Mouse (Mus musculus): ENCODE measurements around the gene Gpnmb. TPM values are rescaled to one million over a fixed set of nuclear protein-coding genes. Genes with fewer than 3 reads are reported as not detected.

Gpnmb gene
- total RNA-seq (2021) = 1 to 10 TPM; 1.2 to 1.3 TPM
- long read RNA-seq, experiment 1, partial matches to known transcripts = 0 of 1 reads
- long read RNA-seq, experiment 1, other reads (novel, unspliced or antisense) = 0 of 1 reads
- long read RNA-seq, experiment 2, partial matches to known transcripts = 1 of 3 reads
- long read RNA-seq, experiment 2, other reads (novel, unspliced or antisense) = 0 of 3 reads

DNA sequence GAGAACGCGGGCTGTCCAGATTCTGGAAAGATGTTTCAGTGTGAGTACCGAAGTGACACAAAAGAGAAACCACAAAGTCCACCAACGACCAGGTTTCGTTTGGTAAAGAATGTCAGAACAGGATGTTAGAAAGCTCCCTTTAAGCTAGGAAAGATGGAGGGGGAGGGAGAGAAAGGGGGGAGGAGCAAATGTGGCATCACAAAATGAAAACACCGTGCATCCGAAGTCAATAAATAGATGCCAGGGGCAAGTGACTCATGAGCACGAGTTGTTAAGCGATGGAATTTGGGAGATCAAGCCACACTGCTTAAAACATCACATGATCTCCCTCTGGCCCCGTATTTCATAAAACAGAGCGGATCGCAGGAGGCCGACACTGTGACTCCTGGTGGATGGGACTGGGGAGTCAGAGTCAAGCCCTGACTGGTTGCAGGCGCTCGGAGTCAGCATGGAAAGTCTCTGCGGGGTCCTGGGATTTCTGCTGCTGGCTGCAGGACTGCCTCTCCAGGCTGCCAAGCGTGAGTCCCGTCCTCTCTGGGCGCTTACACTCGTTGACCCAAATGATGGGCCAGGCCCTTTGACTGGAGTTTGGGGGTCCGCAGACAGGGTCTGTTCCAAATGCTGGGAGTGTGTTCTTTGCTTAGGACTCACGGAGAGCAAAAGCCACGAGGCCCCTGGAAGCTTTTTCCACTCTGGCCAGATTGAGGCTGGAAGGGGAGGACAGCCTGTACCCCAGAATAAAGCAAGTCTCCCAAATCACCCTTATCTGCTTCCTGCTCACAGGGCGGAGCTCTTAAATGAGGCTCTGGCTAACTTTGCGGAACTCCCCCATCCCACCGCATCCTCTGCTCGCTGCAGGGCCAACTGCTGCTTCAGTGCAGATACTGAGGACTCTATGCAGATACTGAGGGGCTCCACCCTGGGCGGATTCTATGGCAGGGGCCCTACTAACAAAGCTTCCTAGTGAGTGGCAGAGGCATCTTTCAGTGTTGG lies at the start of gene Gpnmb:
TSS of gene Gpnmb (plus strand) at position 272 of the 993 bp plus-strand sequence.
- no peak for DNase-seq (ENCODE audit: low spot score in 2 of 2)

- DNase-seq (ENCODE audit: low spot score in 2 of 2) = no peak
These were observed 46.4 kb upstream of the Gpnmb start for GRCm38 (mm10) chr6:48989971-48990370.

DNA sequence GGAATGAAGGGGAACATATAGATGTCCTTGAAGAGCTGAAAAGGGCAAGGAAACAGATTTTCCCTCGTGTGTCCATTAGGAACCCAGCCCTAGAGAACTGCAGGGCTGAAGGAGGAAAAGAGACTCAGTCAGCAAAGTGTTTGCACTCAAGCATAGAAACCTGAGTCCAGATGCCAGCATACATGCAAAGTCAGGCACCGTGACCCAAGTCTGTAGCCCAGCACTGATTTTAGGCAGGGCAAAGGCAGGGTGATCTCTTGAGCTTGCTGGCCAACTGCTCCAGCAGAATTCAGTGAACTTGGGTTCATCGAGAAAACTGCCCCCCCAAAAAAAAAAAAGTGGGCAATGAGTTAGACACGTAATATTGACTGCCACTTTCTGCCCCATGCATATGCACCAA lies 44.4 kb upstream of the Gpnmb start:
- no peak for DNase-seq (ENCODE audit: low spot score in 2 of 2)

- no peak for DNase-seq (ENCODE audit: low spot score in 2 of 2)
These were observed 38.2 kb upstream of the Gpnmb start for GRCm38 (mm10) chr6:48998186-48998585.

GRCm38 (mm10) chr6:48998796-48999195 lies 37.5 kb upstream of the Gpnmb start:
- no peak for DNase-seq (ENCODE audit: low spot score in 2 of 2)

GRCm38 (mm10) chr6:49003381-49003780 lies 33.0 kb upstream of the Gpnmb start:
- no peak for DNase-seq (ENCODE audit: low spot score in 2 of 2)

- peak; percentile 29 to 62 for DNase-seq (ENCODE audit: low spot score in 2 of 2)
These were observed 28.4 kb upstream of the Gpnmb start for GRCm38 (mm10) chr6:49007981-49008380.

- no peak for DNase-seq (ENCODE audit: low spot score in 2 of 2)
These were observed 27.8 kb upstream of the Gpnmb start for GRCm38 (mm10) chr6:49008420-49009160.

- DNase-seq (ENCODE audit: low spot score in 2 of 2) = no peak
These were observed 27.2 kb upstream of the Gpnmb start for GRCm38 (mm10) chr6:49009161-49009555.

- DNase-seq (ENCODE audit: low spot score in 2 of 2) = no peak
These were observed 26.7 kb upstream of the Gpnmb start for GRCm38 (mm10) chr6:49009665-49010064.

DNA sequence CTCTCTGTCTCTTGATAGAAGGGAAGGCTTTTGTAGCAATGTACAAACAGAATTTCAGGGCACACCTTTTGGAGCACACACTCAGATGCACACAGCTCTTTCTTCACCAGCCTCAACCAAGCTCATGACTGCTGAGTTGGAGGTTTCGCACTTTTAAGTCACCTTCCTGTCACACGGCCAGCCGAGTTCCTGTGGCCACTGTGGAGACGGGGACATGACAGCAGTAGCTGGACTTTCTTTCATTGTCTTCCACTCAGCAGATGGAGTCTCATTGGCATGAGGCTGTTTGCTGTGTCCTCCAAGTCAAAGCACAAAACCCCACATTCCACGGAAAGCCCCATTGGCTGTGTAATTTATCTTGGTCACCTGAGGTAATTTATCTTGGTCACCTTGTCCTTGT lies 25.2 kb upstream of the Gpnmb start:
- DNase-seq (ENCODE audit: low spot score in 2 of 2) = no peak

DNA sequence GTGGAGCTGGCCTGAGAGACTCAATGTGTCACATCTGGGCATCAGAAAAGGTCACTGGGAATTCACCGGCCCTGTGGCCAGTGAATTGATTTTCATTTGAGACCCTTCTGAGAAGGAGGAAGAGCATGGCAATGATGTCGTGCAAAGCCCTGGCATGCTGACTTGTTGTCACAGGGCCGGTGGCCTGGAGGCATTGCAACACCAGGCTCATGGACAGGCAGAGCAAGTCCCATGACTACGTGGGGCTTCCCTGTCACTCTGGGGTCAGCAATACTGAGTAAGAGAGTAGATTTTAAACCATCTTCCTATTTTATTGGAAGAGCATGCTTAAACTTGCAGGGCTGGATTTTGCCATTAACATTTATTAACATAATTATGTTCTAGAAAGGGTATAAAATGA lies 23.3 kb upstream of the Gpnmb start:
- no peak for DNase-seq (ENCODE audit: low spot score in 2 of 2)

GRCm38 (mm10) chr6:49013458-49013857 lies 22.9 kb upstream of the Gpnmb start:
- DNase-seq (ENCODE audit: low spot score in 2 of 2) = no peak

GRCm38 (mm10) chr6:49017150-49017549 lies 19.2 kb upstream of the Gpnmb start:
- DNase-seq (ENCODE audit: low spot score in 2 of 2) = no peak

- DNase-seq (ENCODE audit: low spot score in 2 of 2) = no peak
These were observed 17.0 kb upstream of the Gpnmb start for GRCm38 (mm10) chr6:49019341-49019740.

GRCm38 (mm10) chr6:49021141-49022012 lies 15.0 kb upstream of the Gpnmb start:
- DNase-seq (ENCODE audit: low spot score in 2 of 2) = no peak

- DNase-seq (ENCODE audit: low spot score in 2 of 2) = no peak
These were observed 14.0 kb upstream of the Gpnmb start for GRCm38 (mm10) chr6:49022384-49022783.

DNA sequence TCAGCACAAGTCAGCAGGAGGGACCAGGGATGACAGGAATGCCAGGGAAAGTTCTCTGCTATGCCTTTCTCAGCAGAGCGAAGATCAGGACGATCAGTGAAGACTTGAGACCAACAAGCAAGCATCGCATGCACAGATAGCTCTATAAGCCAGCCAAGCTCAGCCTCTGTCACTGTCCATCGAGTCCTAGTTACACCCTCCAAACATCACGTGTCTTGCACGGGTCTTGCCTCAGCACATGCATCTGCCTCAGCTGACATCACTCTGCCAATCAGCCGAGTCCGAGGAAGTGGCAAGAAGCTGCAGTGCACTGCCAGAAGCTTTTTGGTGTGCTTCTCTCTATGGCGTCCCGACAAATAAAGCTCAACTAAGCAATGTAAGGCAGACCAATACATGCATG lies 13.0 kb upstream of the Gpnmb start:
- DNase-seq (ENCODE audit: low spot score in 2 of 2) = no peak

DNA sequence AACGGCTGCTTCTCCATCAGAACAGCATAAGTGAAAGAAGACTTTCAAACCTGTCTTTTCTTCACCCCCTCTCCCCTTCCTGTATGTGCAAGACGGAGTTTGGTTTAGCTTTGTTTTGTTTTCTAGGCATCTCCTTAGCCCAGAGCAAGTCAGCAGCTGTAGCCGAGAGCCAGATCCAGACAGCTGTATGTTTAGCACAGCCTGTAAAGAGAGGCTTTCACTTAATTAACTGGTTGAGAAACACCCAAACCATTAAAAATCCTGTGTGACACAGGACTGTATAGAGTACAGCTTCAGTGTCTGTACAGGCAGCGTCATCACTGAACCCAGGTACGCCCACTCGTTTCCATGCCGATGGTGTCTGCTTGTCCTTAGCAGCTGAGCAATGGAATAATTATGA lies 11.1 kb upstream of the Gpnmb start:
- no peak for DNase-seq (ENCODE audit: low spot score in 2 of 2)

- DNase-seq (ENCODE audit: low spot score in 2 of 2) = no peak
These were observed 9.8 kb upstream of the Gpnmb start for GRCm38 (mm10) chr6:49026496-49026895.

GRCm38 (mm10) chr6:49028019-49028418 lies 8.3 kb upstream of the Gpnmb start:
- DNase-seq (ENCODE audit: low spot score in 2 of 2) = no peak
